ENCODE assay signal across 13 mouse cellular contexts in genomic region chr13:18718461-18718860, GRCm38 (mm10). TPM values are rescaled to one million over a fixed set of nuclear protein-coding genes. Genes with fewer than 3 reads are reported as not detected.
DNase-seq lines count a peak whose midpoint lies in the region; ATAC-seq lines count a peak whose summit lies in the region.
"Had no signal": no experiment of that assay in that cellular context is flagged by ENCODE, and none has a peak within 500 bp of the region (broad histone marks: within the 10 kb centered on the region; RNA-seq: fewer than 3 reads in every experiment).

No protein-coding gene starts in this region.

- no peaks in the 10 kb centered on the region for H3K9me3 ChIP-seq in forebrain, embryonic 13.5 days (replicated peaks)
- no peaks in the 10 kb centered on the region for H3K9me3 ChIP-seq in forebrain, embryonic 12.5 days
- no peaks in the 10 kb centered on the region for H3K9me3 ChIP-seq in kidney, embryonic 16.5 days (ENCODE audit: low read length)
- no peaks in the 10 kb centered on the region for H3K9me3 ChIP-seq in megakaryocyte, embryonic 14.5 days
- no peaks in the 10 kb centered on the region for H3K9me3 ChIP-seq in liver, embryonic 15.5 days (replicated peaks)

- ATAC-seq in forebrain, embryonic 13.5 days: no peak
- no peak for ATAC-seq in forebrain, embryonic 12.5 days (ENCODE audit: low FRiP score)
- no peak for ATAC-seq in kidney, embryonic 16.5 days (ENCODE audit: low FRiP score, low TSS enrichment)
- ATAC-seq in megakaryocyte, adult 5-6 weeks (ENCODE audit: poor library complexity, severe bottlenecking): no peak
- no peak for ATAC-seq in liver, embryonic 15.5 days (ENCODE audit: insufficient read depth)
- ATAC-seq: lung, postnatal 0 days had no signal

- no peak overlapping the region for H3K27ac ChIP-seq in forebrain, embryonic 13.5 days
- H3K27ac ChIP-seq in forebrain, embryonic 12.5 days: no peak overlapping the region
- H3K27ac ChIP-seq in kidney, embryonic 16.5 days (ENCODE audit: low read length): no peak overlapping the region
- no peak overlapping the region for H3K27ac ChIP-seq in liver, embryonic 15.5 days (replicated peaks)

- peak overlapping the region; percentile 70; the same call in 1 of the 2 replicates for H3K4me3 ChIP-seq in forebrain, embryonic 13.5 days
- H3K4me3 ChIP-seq in forebrain, embryonic 12.5 days (replicated peaks): no peak overlapping the region
- no peak overlapping the region for H3K4me3 ChIP-seq in kidney, embryonic 16.5 days (ENCODE audit: low read length)
- peak overlapping the region; percentile 57 for H3K4me3 ChIP-seq in megakaryocyte, embryonic 14.5 days (replicated peaks)
- peak overlapping the region; percentile 83 for H3K4me3 ChIP-seq in liver, embryonic 15.5 days (replicated peaks)

- peaks cover 10% of the 10 kb centered on the region for H3K4me1 ChIP-seq in forebrain, embryonic 13.5 days
- peaks cover 8% of the 10 kb centered on the region for H3K4me1 ChIP-seq in forebrain, embryonic 12.5 days
- H3K4me1 ChIP-seq in kidney, embryonic 16.5 days (ENCODE audit: insufficient read depth, low read length): peaks cover 9% of the 10 kb centered on the region; the same call in 1 of the 2 replicates
- peaks cover 10% of the 10 kb centered on the region for H3K4me1 ChIP-seq in megakaryocyte, embryonic 14.5 days
- peaks cover 9% of the 10 kb centered on the region for H3K4me1 ChIP-seq in liver, embryonic 15.5 days (replicated peaks)

- no peaks in the 10 kb centered on the region for H3K27me3 ChIP-seq in forebrain, embryonic 13.5 days
- no peaks in the 10 kb centered on the region for H3K27me3 ChIP-seq in forebrain, embryonic 12.5 days
- H3K27me3 ChIP-seq in kidney, embryonic 16.5 days (ENCODE audit: insufficient read depth, low read length): no peaks in the 10 kb centered on the region
- H3K27me3 ChIP-seq in megakaryocyte, embryonic 14.5 days (replicated peaks): no peaks in the 10 kb centered on the region
- H3K27me3 ChIP-seq in liver, embryonic 15.5 days: no peaks in the 10 kb centered on the region

- 78% methylated on average over 5 of the region's 5 CpGs for WGBS in forebrain, embryonic 13.5 days
- 78% methylated on average over 5 of the region's 5 CpGs for WGBS in forebrain, embryonic 12.5 days
- 69% methylated on average over 5 of the region's 5 CpGs for WGBS in kidney, embryonic 16.5 days
- WGBS in liver, embryonic 15.5 days (ENCODE audit: insufficient replicate concordance): 77% methylated on average over 5 of the region's 5 CpGs

- no peak overlapping the region for H3K9ac ChIP-seq in forebrain, embryonic 13.5 days
- H3K9ac ChIP-seq in forebrain, embryonic 12.5 days: no peak overlapping the region
- H3K9ac ChIP-seq in kidney, embryonic 16.5 days (replicated peaks; ENCODE audit: low read length): no peak overlapping the region
- H3K9ac ChIP-seq in liver, embryonic 15.5 days: no peak overlapping the region

- no peaks in the 10 kb centered on the region for H3K36me3 ChIP-seq in forebrain, embryonic 13.5 days (ENCODE audit: poor library complexity, severe bottlenecking)
- 0 out of 2 replicates have a peak, but pooled peaks cover 5% of the 10 kb centered on the region for H3K36me3 ChIP-seq in forebrain, embryonic 12.5 days (replicated peaks)
- no peaks in the 10 kb centered on the region for H3K36me3 ChIP-seq in kidney, embryonic 16.5 days (ENCODE audit: insufficient read depth, low read length)
- peaks cover 18% of the 10 kb centered on the region for H3K36me3 ChIP-seq in megakaryocyte, embryonic 14.5 days (replicated peaks; ENCODE audit: low read length)
- H3K36me3 ChIP-seq in liver, embryonic 15.5 days (replicated peaks): no peaks in the 10 kb centered on the region; the same call in 1 of the 2 replicates

- H3K4me2 ChIP-seq in forebrain, embryonic 13.5 days: peak overlapping the region; percentile 63; the same call in 1 of the 2 replicates
- no peak overlapping the region for H3K4me2 ChIP-seq in forebrain, embryonic 12.5 days
- H3K4me2 ChIP-seq in kidney, embryonic 16.5 days (replicated peaks; ENCODE audit: low read depth, low read length): no peak overlapping the region
- H3K4me2 ChIP-seq in liver, embryonic 15.5 days: peak overlapping the region; percentile 65; the same call in 1 of the 2 replicates

- DNase-seq in kidney, adult 8-10 months: peak; percentile 9 to 17
- DNase-seq in spleen, postnatal 14 days (ENCODE audit: low spot score in 2 of 2): no peak
- DNase-seq: adrenal gland, adult 2 months; cerebellum, adult 9-10 months; right cerebral cortex, postnatal 14 days; thymus, adult 18-20 months had no signal

RNA-seq across cellular contexts. Expression of gene Vps41, which starts 1.4 kb away (rescaled TPM):
- polyA plus RNA-seq in forebrain, embryonic 13.5 days (2015; fragmentation: Nextera tagmentation; extraction: Ambion mirVana): 90.3 and 100 TPM in 2 replicates
- polyA plus RNA-seq in forebrain, embryonic 12.5 days (2016; fragmentation: Nextera tagmentation; extraction: Ambion mirVana): 95.8 and 96.2 TPM in 2 replicates
- 70.1 and 72.2 TPM in 2 replicates for polyA plus RNA-seq in kidney, embryonic 16.5 days (2015; fragmentation: Nextera tagmentation; extraction: Ambion mirVana)
- 0.45 TPM in 1 of 2 replicates, not detected in the other for polyA plus RNA-seq in megakaryocyte, embryonic 14.5 days (2012; ENCODE audit: insufficient read depth, low replicate concordance)
- 37.3 and 38.7 TPM in 2 replicates for total RNA-seq in megakaryocyte, adult 5-6 weeks (2015)
- total RNA-seq in megakaryocyte, adult 5-6 weeks (2017): 47.9 and 51.1 TPM in 2 replicates
- 18.6 and 20.0 TPM in 2 replicates for polyA plus RNA-seq in liver, embryonic 15.5 days (2015; fragmentation: Nextera tagmentation; extraction: Ambion mirVana)

Comparison
In these comparisons a context has a peak if more than half of its experiments do, and no peak if none do; other contexts are left out.
1. H3K4me2 ChIP-seq: peak in forebrain, embryonic 13.5 days (single experiment) and liver, embryonic 15.5 days (single experiment); none in forebrain, embryonic 12.5 days (single experiment) and kidney, embryonic 16.5 days (single experiment).
2. H3K4me3 ChIP-seq: peak in forebrain, embryonic 13.5 days (single experiment), megakaryocyte, embryonic 14.5 days (single experiment) and liver, embryonic 15.5 days (single experiment); none in forebrain, embryonic 12.5 days (single experiment) and kidney, embryonic 16.5 days (single experiment).
3. DNase-seq: peak in kidney, adult 8-10 months (2 of 2); none in spleen, postnatal 14 days (0 of 2).
4. RNA of gene Vps41, which starts 1.4 kb away (polyA plus RNA-seq): 95.8 to 96.2 TPM in forebrain, embryonic 12.5 days, 90.3 to 100 TPM in forebrain, embryonic 13.5 days, 70.1 to 72.2 TPM in kidney, embryonic 16.5 days and 18.6 to 20.0 TPM in liver, embryonic 15.5 days; 0.45 TPM in megakaryocyte, embryonic 14.5 days; every median in the first group is over 10 times any median in the second.